Mouse (Mus musculus) activated CD4-positive, CD25-positive, alpha-beta regulatory T cell (primary cell): ENCODE data around the gene 1500009C09Rik. TPM values are rescaled to one million over a fixed set of nuclear protein-coding genes. Genes with fewer than 3 reads are reported as not detected.

Experiments used
- polyA plus RNA-seq, 2 experiments: library from polyadenylated mRNA; unstranded; fragments of 100-300 nt; shearing (Covaris generic); gene quantifications; one replicate each; pipeline ENCODE4 v1.2.1; 2017

Gene 1500009C09Rik
- not detected for polyA plus RNA-seq

DNA sequence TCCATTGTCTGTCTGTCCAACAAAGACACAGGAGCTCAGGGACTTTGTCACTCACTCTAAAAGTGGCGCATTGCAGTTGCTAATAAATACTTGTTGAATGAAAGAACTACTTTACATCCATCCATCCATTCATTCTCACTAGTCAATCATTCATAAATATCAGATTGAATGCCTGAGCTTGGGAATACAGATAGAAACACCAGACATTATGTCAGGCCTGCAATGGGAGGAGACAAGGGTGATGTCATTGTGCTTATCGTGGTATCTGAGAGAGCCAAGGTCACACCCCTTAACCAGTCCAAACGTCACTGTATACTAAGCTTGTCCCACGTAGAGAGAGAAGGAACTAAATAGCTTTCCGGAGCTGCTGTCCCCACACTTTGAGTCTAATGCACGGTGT lies at the start of gene 1500009C09Rik:
1500009C09Rik (plus strand) TSS at position 301 of the 400 bp plus-strand sequence.

DNA sequence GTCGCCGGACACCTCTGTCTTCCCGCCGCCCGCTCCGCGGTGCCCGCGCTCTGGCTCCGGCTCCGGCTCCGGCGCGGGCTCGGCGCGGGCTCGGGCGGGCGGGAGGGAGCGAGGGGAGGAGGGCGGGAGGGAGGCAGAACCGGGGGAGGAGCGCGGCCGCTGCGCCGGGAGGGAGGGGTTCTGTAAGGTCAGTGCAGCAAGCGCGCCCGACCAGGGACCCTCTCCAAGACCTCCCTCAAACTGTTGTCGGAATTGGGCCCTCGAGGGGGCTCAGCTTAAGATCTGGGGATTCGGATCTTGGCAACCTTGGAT lies 39.5 kb upstream of the 1500009C09Rik start, which contains the start of gene Shisa8:
Shisa8 (minus strand) TSS at position 64 of the 312 bp plus-strand sequence.

DNA sequence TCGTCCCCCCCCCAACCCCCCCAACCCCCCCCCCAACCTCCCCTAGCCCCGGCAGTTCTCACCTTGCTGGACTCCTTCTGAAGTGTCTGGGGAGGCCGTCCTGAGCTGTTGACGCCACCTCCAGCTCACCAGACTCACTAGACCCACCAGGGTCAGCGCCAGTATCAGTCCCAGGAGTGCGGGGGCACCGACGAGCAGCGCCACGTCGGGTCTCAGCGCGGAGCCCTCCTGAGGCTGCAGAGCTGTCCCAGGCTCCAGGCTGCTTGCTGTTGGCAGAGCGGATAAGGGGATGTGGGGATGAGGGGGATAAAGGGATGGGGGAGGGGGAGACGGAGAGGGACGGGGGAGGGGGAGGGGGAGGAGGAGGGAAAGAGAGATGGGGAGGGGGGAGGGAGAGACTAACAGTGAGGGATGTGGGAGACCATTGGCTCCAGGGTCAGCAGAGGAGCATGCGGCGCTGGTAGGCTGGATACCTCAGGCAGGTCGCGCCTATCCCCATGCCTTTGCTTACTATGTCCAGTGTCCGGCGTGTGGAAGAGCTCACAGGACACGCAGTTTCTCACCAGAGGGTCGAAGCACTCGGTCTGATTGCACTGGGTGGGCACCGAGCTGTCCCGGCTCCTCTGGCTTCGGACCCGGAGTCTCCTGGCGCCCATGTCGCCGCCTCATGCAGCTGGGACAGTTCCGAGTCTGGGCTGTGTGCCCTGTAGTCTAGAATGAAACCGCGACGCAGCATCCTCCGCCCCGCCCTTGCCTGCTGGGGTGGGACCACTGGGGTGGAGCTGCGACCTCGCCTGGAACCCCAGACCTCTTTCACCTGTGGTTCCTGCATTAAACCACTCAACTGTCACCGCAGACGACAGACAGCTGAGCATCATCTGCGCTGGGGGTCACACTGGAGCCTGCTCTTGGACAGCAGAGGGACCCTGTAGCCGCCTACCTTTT lies 28.3 kb upstream of the 1500009C09Rik start, which contains the start of gene Tnfrsf13c:
Tnfrsf13c (minus strand) TSS at position 713 of the 945 bp plus-strand sequence.

DNA sequence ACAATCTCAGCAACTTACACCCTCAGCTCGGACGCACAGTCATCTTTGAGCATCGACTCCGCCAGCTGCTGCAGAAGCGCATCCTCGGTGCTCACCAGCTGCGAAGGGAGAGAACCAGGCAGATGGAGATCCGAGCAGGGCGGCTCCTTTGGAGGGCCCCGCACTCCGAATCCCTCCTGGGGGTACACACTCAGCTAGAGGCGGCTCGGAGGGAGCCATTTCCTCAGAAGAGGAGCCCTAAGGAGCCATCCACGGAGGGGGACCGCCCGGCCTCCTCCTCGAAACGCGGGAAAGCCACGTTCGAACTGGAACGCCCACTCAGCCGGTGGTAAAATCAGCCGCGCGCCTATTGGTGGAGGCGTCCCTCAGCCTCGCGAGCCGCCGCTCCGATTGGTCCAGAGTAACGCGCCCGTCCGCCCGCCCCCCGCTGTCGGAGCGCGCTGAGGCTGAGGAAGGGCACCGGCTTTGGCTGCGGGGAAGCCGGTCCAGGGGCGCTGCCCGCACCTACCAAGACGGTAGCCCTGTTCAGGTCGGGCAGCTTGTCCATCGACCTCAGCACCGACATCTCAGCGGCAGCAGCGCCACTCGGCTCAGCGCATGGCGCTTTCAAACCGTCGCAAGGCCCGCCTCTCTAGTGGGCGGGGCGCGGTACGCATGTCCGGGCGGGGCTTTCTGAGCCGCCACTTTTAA lies 7.9 kb upstream of the 1500009C09Rik start, which contains the start of gene Cenpm:
Cenpm (minus strand) TSS at position 634 of the 690 bp plus-strand sequence.

DNA sequence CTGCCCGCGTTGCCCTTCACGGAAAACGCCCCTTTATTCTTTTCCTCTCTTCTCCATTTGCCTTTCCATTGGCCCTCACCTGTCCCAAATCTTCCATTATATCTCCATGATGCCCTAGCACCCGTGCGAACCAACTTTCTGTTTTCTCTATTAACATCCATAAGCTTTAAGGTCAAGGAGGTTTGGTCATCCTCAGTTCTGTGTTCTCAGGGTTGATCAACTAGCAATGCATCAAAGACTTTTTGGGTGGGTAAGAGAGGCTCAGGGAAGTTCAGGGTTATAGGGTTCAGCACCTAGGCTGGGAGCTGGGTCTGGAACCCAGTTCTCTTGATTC lies 22.4 kb downstream of the 1500009C09Rik start, which contains the start of gene Sept3:
Sept3 (plus strand) TSS at position 301 of the 334 bp plus-strand sequence.

DNA sequence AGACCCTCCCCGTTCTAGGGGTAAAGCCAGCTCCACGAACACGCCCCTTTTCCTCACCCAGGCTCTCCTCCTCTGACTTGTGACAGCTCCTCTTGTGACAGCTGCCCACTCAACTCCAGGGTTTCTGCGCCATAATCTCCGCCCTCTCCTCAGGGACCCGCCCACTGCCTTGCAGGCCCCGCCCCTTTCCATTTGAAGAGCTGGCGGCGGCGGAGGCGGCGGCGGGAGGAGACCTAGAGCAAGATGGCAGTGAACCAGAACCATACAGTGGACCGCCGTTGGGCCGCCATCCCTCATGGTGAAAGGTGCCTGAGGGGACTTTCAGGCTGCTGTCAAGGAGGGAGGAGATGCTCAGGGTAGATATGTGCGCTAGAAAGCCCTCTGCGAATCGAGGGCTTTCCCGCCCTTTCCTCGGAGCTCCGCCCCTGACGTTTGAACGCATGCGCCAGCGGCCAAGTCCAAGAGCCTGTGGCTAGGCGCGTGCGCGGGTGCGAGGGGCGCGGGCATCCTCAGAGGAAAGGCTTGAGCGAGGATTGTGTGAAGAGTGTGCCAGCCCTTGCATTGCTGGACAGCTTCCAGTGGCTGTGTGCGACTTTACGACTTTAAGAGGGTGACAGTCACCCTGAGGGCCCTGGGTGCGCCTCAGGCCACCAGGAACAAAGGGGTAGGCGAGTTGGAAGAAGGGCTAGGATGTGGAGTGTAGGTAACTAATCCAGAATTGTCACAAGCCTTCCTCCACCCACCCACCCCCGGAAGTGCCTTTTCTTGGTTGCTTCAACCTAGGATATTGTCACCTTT lies 46.8 kb downstream of the 1500009C09Rik start, which contains the start of gene Wbp2nl:
Wbp2nl (plus strand) TSS at position 191 of the 798 bp plus-strand sequence.

Other genes with a start within 250 kb of the 1500009C09Rik start
- 10 to 100 TPM; 31.3 to 45.5 TPM for gene Desi1, start 218.5 kb upstream of the 1500009C09Rik start, polyA plus RNA-seq
- 100 to 1,000 TPM; 149 to 178 TPM for gene Snu13, start 204.8 kb upstream of the 1500009C09Rik start, polyA plus RNA-seq
- not detected for gene 4930407I10Rik, start 193.2 kb upstream of the 1500009C09Rik start, polyA plus RNA-seq
- under 1 TPM in 1 of 2 experiments, not detected in 1; 0.22 TPM for gene Mei1, start 182.4 kb upstream of the 1500009C09Rik start, polyA plus RNA-seq
- 10 to 100 TPM; 25.7 to 27.7 TPM for gene Ccdc134, start 124.5 kb upstream of the 1500009C09Rik start, polyA plus RNA-seq
- 100 to 1,000 TPM in 1 of 2 experiments, 10 to 100 TPM in 1; 59.7 to 125 TPM for gene Srebf2, start 105.2 kb upstream of the 1500009C09Rik start, polyA plus RNA-seq
- gene Shisa8, start 39.6 kb upstream of the 1500009C09Rik start, polyA plus RNA-seq: under 1 TPM; 0.20 to 0.25 TPM
- gene Tnfrsf13c, start 28.0 kb upstream of the 1500009C09Rik start, polyA plus RNA-seq: 1 to 10 TPM; 4.7 to 6.4 TPM
- gene Cenpm, start 7.6 kb upstream of the 1500009C09Rik start, polyA plus RNA-seq: 10 to 100 TPM; 10.2 to 11.3 TPM
- gene Sept3, start 22.5 kb downstream of the 1500009C09Rik start, polyA plus RNA-seq: under 1 TPM in 1 of 2 experiments, not detected in 1; 0.66 TPM
- gene Wbp2nl, start 46.6 kb downstream of the 1500009C09Rik start, polyA plus RNA-seq: not detected
- gene Naga, start 86.5 kb downstream of the 1500009C09Rik start, polyA plus RNA-seq: 10 to 100 TPM; 47.9 to 63.9 TPM
- gene Pheta2, start 86.5 kb downstream of the 1500009C09Rik start, polyA plus RNA-seq: 10 to 100 TPM in 1 of 2 experiments, 1 to 10 TPM in 1; 3.2 to 11.3 TPM
- 100 to 1,000 TPM; 231 to 276 TPM for gene Smdt1, start 86.6 kb downstream of the 1500009C09Rik start, polyA plus RNA-seq
- 100 to 1,000 TPM; 296 to 458 TPM for gene Ndufa6, start 101.9 kb downstream of the 1500009C09Rik start, polyA plus RNA-seq
- gene Cyp2d22, start 127.9 kb downstream of the 1500009C09Rik start, polyA plus RNA-seq: 1 to 10 TPM; 3.4 to 5.0 TPM
- gene Cyp2d11, start 141.6 kb downstream of the 1500009C09Rik start, polyA plus RNA-seq: not detected
- gene Cyp2d10, start 154.8 kb downstream of the 1500009C09Rik start, polyA plus RNA-seq: not detected
- under 1 TPM in 1 of 2 experiments, not detected in 1; 0.31 TPM for gene Cyp2d9, start 181.0 kb downstream of the 1500009C09Rik start, polyA plus RNA-seq